Mouse (Mus musculus): ENCODE data around the gene Cd22.
"Not testable (repeated sequence)": the region's sequence is repeated elsewhere in the genome, so short reads cannot be mapped to it uniquely, and the experiment has no call there.

The Cd22 gene

GRCm38 (mm10) chr7:30880176-30880575 lies at the start of gene Cd22:
Gene Cd22 (minus strand): TSS chr7:30880342.
- ChIA-PET CTCF (interaction anchor here in 1 of 4 experiments (1.1 kb wide), 1 partner anchor 21 kb away, joined by 4 read pairs; no protein-coding TSS in a partner anchor), POLR2A (no interaction called here)

GRCm38 (mm10) chr7:30924581-30924980 lies 44.4 kb upstream of the Cd22 start, which contains the start of gene Hamp2:
Gene Hamp2 (minus strand): TSS chr7:30924681.
- CTCF ChIA-PET, POLR2A ChIA-PET: not testable (repeated sequence)

GRCm38 (mm10) chr7:30924071-30924470 lies 43.9 kb upstream of the Cd22 start:
- CTCF ChIA-PET: no interaction called here

GRCm38 (mm10) chr7:30922490-30922889 lies 42.3 kb upstream of the Cd22 start:
- CTCF ChIA-PET, POLR2A ChIA-PET: not testable (repeated sequence)

More at GRCm38 (mm10) chr7:30924071-30924470, 43.9 kb upstream of the Cd22 start:
- POLR2A ChIA-PET: no interaction called here

GRCm38 (mm10) chr7:30920217-30920616 lies 40.1 kb upstream of the Cd22 start:
- CTCF ChIA-PET: interaction anchor here in 2 of 4 experiments (0.5 to 0.8 kb wide), 2 partner anchors 60 to 109 kb away, joined by 3 to 4 read pairs; no protein-coding TSS in a partner anchor
- POLR2A ChIA-PET: interaction anchor here in 3 of 4 experiments (0.5 to 1.0 kb wide), 3 partner anchors 36 to 37 kb away, joined by 3 read pairs; partner anchors contain the start of gene Usf2 (in 2 of the 3)

- ChIA-PET POLR2A (interaction anchor here in 1 of 4 experiments (1.0 kb wide), 1 partner anchor 51 kb away, joined by 3 read pairs; no protein-coding TSS in a partner anchor), CTCF (interaction anchor here in 1 of 4 experiments (0.7 kb wide), 1 partner anchor 58 kb away, joined by 3 read pairs; no protein-coding TSS in a partner anchor)
Measured at GRCm38 (mm10) chr7:30917219-30917618, 37.1 kb upstream of the Cd22 start.

- POLR2A ChIA-PET: interaction anchor here in 2 of 4 experiments (0.8 to 1.0 kb wide), 4 partner anchors 10 to 180 kb away, joined by 3 to 4 read pairs (median 3); partner anchors contain the start of gene Usf2 (in 1 of the 2)
- CTCF ChIA-PET: interaction anchor here in 2 of 4 experiments (0.9 to 1.2 kb wide), 2 partner anchors 39 to 57 kb away, joined by 3 read pairs; partner anchors contain the start of genes Fam187b (in 1 of the 2) and Lsr (in 1 of the 2)
Measured at GRCm38 (mm10) chr7:30916713-30917112, 36.6 kb upstream of the Cd22 start.

- POLR2A ChIA-PET: interaction anchor here in 2 of 4 experiments (1.0 to 1.6 kb wide), 4 partner anchors 8 to 266 kb away, joined by 3 read pairs; no protein-coding TSS in a partner anchor
- CTCF ChIA-PET: interaction anchor here in 1 of 4 experiments (0.7 kb wide), 1 partner anchor 46 kb away, joined by 7 read pairs; no protein-coding TSS in a partner anchor
Measured at GRCm38 (mm10) chr7:30914732-30915131, 34.6 kb upstream of the Cd22 start, which contains the start of gene Mag. Gene Mag (minus strand): TSS chr7:30914873.

- POLR2A ChIA-PET: interaction anchor here in 2 of 4 experiments (0.5 to 0.6 kb wide), 2 partner anchors 12 to 123 kb away, joined by 3 read pairs; no protein-coding TSS in a partner anchor
- CTCF ChIA-PET: no interaction called here
Measured at GRCm38 (mm10) chr7:30909773-30910172, 29.6 kb upstream of the Cd22 start.

- ChIA-PET POLR2A (no interaction called here), CTCF (no interaction called here)
Measured at GRCm38 (mm10) chr7:30908992-30909431, 28.9 kb upstream of the Cd22 start.

- ChIA-PET CTCF (interaction anchor here in 1 of 4 experiments (0.6 to 1.1 kb wide), 2 partner anchors 10 to 95 kb away, joined by 3 to 4 read pairs; no protein-coding TSS in a partner anchor), POLR2A (interaction anchor here in 1 of 4 experiments (0.6 kb wide), 1 partner anchor 11 kb away, joined by 3 read pairs; no protein-coding TSS in a partner anchor)
Measured at GRCm38 (mm10) chr7:30908277-30908991, 28.3 kb upstream of the Cd22 start.

GRCm38 (mm10) chr7:30904042-30904441 lies 23.9 kb upstream of the Cd22 start:
- POLR2A ChIA-PET: interaction anchor here in 1 of 4 experiments (0.9 to 1.2 kb wide), 2 partner anchors 52 to 64 kb away, joined by 3 to 4 read pairs; partner anchors contain the start of gene Usf2
- CTCF ChIA-PET: interaction anchor here in 2 of 4 experiments (0.7 to 1.3 kb wide), 3 partner anchors 31 to 93 kb away, joined by 3 read pairs; no protein-coding TSS in a partner anchor

- CTCF ChIA-PET: interaction anchor here in 1 of 4 experiments (0.8 kb wide), 1 partner anchor 117 kb away, joined by 3 read pairs; no protein-coding TSS in a partner anchor
- POLR2A ChIA-PET: interaction anchor here in 1 of 4 experiments (1.1 kb wide), 1 partner anchor 8 kb away, joined by 3 read pairs; no protein-coding TSS in a partner anchor
Measured at GRCm38 (mm10) chr7:30895217-30895616, 15.1 kb upstream of the Cd22 start.

GRCm38 (mm10) chr7:30892515-30892914 lies 12.4 kb upstream of the Cd22 start:
- CTCF ChIA-PET: no interaction called here
- POLR2A ChIA-PET: interaction anchor here in 2 of 4 experiments (0.6 to 0.9 kb wide), 3 partner anchors 13 to 241 kb away, joined by 3 to 5 read pairs (median 3); no protein-coding TSS in a partner anchor

GRCm38 (mm10) chr7:30891746-30892145 lies 11.6 kb upstream of the Cd22 start:
- POLR2A ChIA-PET: interaction anchor here in 1 of 4 experiments (0.9 kb wide), 1 partner anchor 13 kb away, joined by 3 read pairs; no protein-coding TSS in a partner anchor
- CTCF ChIA-PET: interaction anchor here in 1 of 4 experiments (0.6 kb wide), 1 partner anchor 32 kb away, joined by 4 read pairs; no protein-coding TSS in a partner anchor

- ChIA-PET POLR2A (no interaction called here), CTCF (interaction anchor here in 1 of 4 experiments (0.7 kb wide), 1 partner anchor 66 kb away, joined by 6 read pairs; the partner anchor contains the start of gene Usf2)
Measured at GRCm38 (mm10) chr7:30890681-30891080, 10.5 kb upstream of the Cd22 start.

GRCm38 (mm10) chr7:30888786-30889185 lies 8.6 kb upstream of the Cd22 start:
- ChIA-PET CTCF (interaction anchor here in 2 of 4 experiments (0.6 to 1.0 kb wide), 2 partner anchors 16 to 30 kb away, joined by 3 to 5 read pairs; no protein-coding TSS in a partner anchor), POLR2A (interaction anchor here in 1 of 4 experiments (0.9 to 1.5 kb wide), 2 partner anchors 16 to 182 kb away, joined by 3 to 4 read pairs; no protein-coding TSS in a partner anchor)

- POLR2A ChIA-PET: interaction anchor here in 1 of 4 experiments (1.1 kb wide), 1 partner anchor 8 kb away, joined by 3 read pairs; no protein-coding TSS in a partner anchor
- CTCF ChIA-PET: interaction anchor here in 1 of 4 experiments (0.6 kb wide), 1 partner anchor 219 kb away, joined by 3 read pairs; no protein-coding TSS in a partner anchor
Measured at GRCm38 (mm10) chr7:30887568-30888188, 7.5 kb upstream of the Cd22 start.
